Mouse (Mus musculus) testis, adult 2 months (tissue): ENCODE measurements around the gene Mccc2.

Source experiments
- CTCF ChIP-seq: fragments of 200-500 bp; IDR thresholded peaks from 2 replicates; pipeline ENCODE4 v1.5.1; 2012; ENCODE audit warnings: low read depth, mild to moderate bottlenecking, inconsistent platforms, low read length, moderate library complexity; ENCODE audit not compliant: control insufficient read depth, insufficient read depth, insufficient replicate concordance
- POLR2A ChIP-seq: fragments of 200-500 bp; IDR thresholded peaks from 2 replicates; pipeline ENCODE4 v1.6.1; 2012; ENCODE audit warnings: low read depth, mild to moderate bottlenecking, inconsistent platforms, low read length, moderate library complexity; ENCODE audit not compliant: control insufficient read depth

DNA sequence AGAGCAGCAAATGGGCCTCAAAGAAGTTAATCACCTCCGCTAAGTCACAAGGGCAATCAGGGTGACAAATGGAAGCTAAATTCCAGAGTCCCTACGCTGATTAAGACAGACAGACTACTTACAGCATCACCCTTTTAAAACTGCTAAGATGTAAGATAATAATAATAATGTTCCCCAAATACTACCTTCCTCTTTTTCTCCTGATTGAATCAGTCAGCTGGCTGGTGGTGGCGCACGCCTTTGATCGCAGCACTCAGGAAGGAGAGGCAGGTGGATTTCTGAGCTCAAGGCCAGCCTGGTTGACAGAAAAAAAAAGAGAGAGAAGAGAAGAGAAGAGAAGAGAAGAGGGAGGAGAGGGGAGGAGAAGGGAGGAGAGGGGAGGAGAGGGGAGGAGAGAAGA is 45.4 kb downstream of the Mccc2 start:
- no peak for TF ChIP-seq CTCF
- no peak for TF ChIP-seq POLR2A
